Mouse (Mus musculus): ENCODE measurements around the gene Gmnn. TPM values are rescaled to one million over a fixed set of nuclear protein-coding genes. Genes with fewer than 3 reads are reported as not detected.

Gmnn gene
- 11.3 and 15.8 TPM in 2 replicates for polyA plus RNA-seq (2021; fragmentation: Nextera tagmentation)
- long read RNA-seq, experiment 1, transcript Gmnn-202 (7 exons, 963 nt) = major isoform, 10 of 11 reads
- long read RNA-seq, experiment 1, partial matches to known transcripts = 0 of 11 reads
- long read RNA-seq, experiment 1, other reads (novel, unspliced or antisense) = 0 of 11 reads
- long read RNA-seq, experiment 2, transcript Gmnn-202 (7 exons, 963 nt) = major isoform, 12 of 18 reads
- long read RNA-seq, experiment 2, partial matches to known transcripts = 6 of 18 reads
- long read RNA-seq, experiment 2, other reads (novel, unspliced or antisense) = 0 of 18 reads

GRCm38 (mm10) chr13:24761403-24762227 is at the start of gene Gmnn:
Gmnn (minus strand) TSS chr13:24761923.

GRCm38 (mm10) chr13:24801308-24801921 is 39.7 kb upstream of the Gmnn start, which contains the start of gene BC005537:
BC005537 (plus strand) TSS chr13:24801657.

GRCm38 (mm10) chr13:24741028-24741427 is 20.7 kb downstream of the Gmnn start, which contains the start of gene Armh2:
Armh2 (plus strand) TSS chr13:24741232.

Other genes starting within 250 kb of the Gmnn start
- gene Ripor2, start 179.7 kb downstream of the Gmnn start, polyA plus RNA-seq (2021; fragmentation: Nextera tagmentation) = 15.2 and 15.5 TPM in 2 replicates
- gene Armh2, start 20.7 kb downstream of the Gmnn start, polyA plus RNA-seq (2021; fragmentation: Nextera tagmentation) = 0.40 TPM in 1 of 2 replicates, not detected in the other
- gene BC005537, start 39.7 kb upstream of the Gmnn start, polyA plus RNA-seq (2021; fragmentation: Nextera tagmentation) = 9.6 and 13.2 TPM in 2 replicates
- 260 and 285 TPM in 2 replicates for gene Acot13, start 69.6 kb upstream of the Gmnn start, polyA plus RNA-seq (2021; fragmentation: Nextera tagmentation)
- gene Tdp2, start 69.8 kb upstream of the Gmnn start, polyA plus RNA-seq (2021; fragmentation: Nextera tagmentation) = 16.9 and 19.1 TPM in 2 replicates
- gene D130043K22Rik, start 83.2 kb upstream of the Gmnn start, polyA plus RNA-seq (2021; fragmentation: Nextera tagmentation) = 6.8 and 8.4 TPM in 2 replicates
- gene Aldh5a1, start 175.7 kb upstream of the Gmnn start, polyA plus RNA-seq (2021; fragmentation: Nextera tagmentation) = 9.7 and 10.6 TPM in 2 replicates
- gene Gpld1, start 181.2 kb upstream of the Gmnn start, polyA plus RNA-seq (2021; fragmentation: Nextera tagmentation) = 9.1 and 9.9 TPM in 2 replicates